Mouse (Mus musculus) lung, postnatal 0 days (tissue): ENCODE measurements at regions not wholly inside any gene's neighbourhood (a gene's known extent, or its start where the extent isn't known, plus 50 kb on each side); places are given as distances from the start of the nearest gene placed in this dataset.
A peak's percentile ranks its signal among the peaks of the same experiment; 100 is the strongest.

ENCODE experiments used
- ATAC-seq: fragments of 200-750 bp; cut with Nextera tagmentation; 2 replicates; pipeline ENCODE4 v1.8.0; 2017; ENCODE audit warnings: moderate library complexity
- DNase-seq: peaks from one replicate; pipeline ENCODE4 v3.0.0-alpha.2; 2016; ENCODE audit warnings: low spot score
- H3K27ac ChIP-seq: fragments of 300-500 bp; sonication (generic); 2 replicates; pipeline ENCODE4 v1.5.1; 2014; ENCODE audit warnings: antibody characterized with exemption, mild to moderate bottlenecking, low read length, mixed read lengths
- H3K27me3 ChIP-seq: fragments of 300-500 bp; sonication (generic); replicated peaks from 2 replicates; pipeline ENCODE4 v1.6.1; 2014; ENCODE audit warnings: low read length, mixed read lengths; ENCODE audit not compliant: insufficient read depth
- H3K36me3 ChIP-seq: fragments of 300-500 bp; sonication (generic); 2 replicates; pipeline ENCODE4 v1.6.1; 2014; ENCODE audit warnings: low read length, mixed read lengths; ENCODE audit not compliant: insufficient read depth
- H3K4me1 ChIP-seq: fragments of 300-500 bp; sonication (generic); 2 replicates; pipeline ENCODE4 v1.6.1; 2014; ENCODE audit warnings: antibody characterized with exemption, low read depth, low read length, mixed read lengths; ENCODE audit not compliant: insufficient read depth
- H3K4me2 ChIP-seq: fragments of 300-500 bp; sonication (generic); replicated peaks from 2 replicates; pipeline ENCODE4 v1.6.1; 2014; ENCODE audit warnings: low read depth, mild to moderate bottlenecking, low read length, moderate library complexity, mixed read lengths
- H3K4me3 ChIP-seq: fragments of 300-500 bp; sonication (generic); 2 replicates; pipeline ENCODE4 v1.5.1; 2014; ENCODE audit warnings: low read depth, low read length
- H3K9ac ChIP-seq: fragments of 300-500 bp; sonication (generic); replicated peaks from 2 replicates; pipeline ENCODE4 v1.6.1; 2014; ENCODE audit warnings: low read depth, mild to moderate bottlenecking
- H3K9me3 ChIP-seq: fragments of 300-500 bp; sonication (generic); 2 replicates; pipeline ENCODE4 v1.6.1; 2016; ENCODE audit warnings: low read length, mixed read lengths
- CTCF ChIP-seq: IDR thresholded peaks from 2 replicates; pipeline ENCODE4 v1.5.1; 2016; ENCODE audit warnings: antibody characterized with exemption, mild to moderate bottlenecking
- EP300 ChIP-seq: IDR thresholded peaks from 2 replicates; pipeline ENCODE4 v1.6.1; 2016; ENCODE audit warnings: antibody characterized with exemption, mild to moderate bottlenecking, control low read depth
- WGBS: fragments of 180-500 bp; shearing (Covaris S2); extraction: QIAGEN DNeasy Blood & Tissue Kit; methylation state at CpG from one replicate; pipeline ENCODE4 v1.1.7; 2014; 5-methylcytosine and 5-hydroxymethylcytosine counted together

DNA sequence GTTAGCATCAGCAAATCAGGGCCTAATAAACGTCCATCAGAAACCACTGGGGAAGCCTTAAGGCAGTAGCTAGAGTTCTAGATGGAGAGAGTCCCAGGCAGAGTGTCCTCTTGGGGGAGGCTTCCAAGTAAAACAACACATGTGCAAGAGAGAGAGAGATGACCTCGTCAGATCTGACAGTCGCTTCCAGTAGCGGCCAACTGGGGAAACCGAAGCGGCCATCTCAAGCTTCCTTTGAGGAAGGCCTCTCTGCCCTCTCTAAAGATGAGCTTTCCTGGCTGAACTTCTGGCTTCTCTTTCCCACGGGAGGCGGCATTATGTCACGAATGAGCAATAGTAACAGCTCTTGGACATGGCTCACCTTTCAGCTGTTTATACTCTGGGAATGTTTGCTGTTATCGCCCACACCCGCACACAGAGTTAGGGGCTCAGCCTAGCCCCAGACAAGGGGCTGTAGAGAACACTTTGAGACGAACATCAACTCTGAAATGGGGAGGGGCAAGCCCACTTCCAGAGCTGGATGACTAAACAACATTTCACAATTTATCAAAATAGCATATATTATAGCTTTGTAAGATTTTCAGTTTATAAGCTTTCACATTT is 100.7 kb upstream of the Hmgn3 start:
- WGBS = 52% methylated on average over 12 of the region's 12 CpGs
- Histone ChIP-seq H3K36me3 (no peaks in the 10 kb centered on the region), H3K4me1 (no peaks in the 10 kb centered on the region), H3K9me3 (no peaks in the 10 kb centered on the region), H3K27ac (no peak overlapping the region), H3K4me2 (no peak overlapping the region), H3K27me3 (no peaks in the 10 kb centered on the region), H3K4me3 (no peak overlapping the region), H3K9ac (no peak overlapping the region)
- DNase-seq (peak; percentile 9), ATAC-seq (no peak)
- TF ChIP-seq CTCF = no peak
- TF ChIP-seq EP300 = no peak

DNA sequence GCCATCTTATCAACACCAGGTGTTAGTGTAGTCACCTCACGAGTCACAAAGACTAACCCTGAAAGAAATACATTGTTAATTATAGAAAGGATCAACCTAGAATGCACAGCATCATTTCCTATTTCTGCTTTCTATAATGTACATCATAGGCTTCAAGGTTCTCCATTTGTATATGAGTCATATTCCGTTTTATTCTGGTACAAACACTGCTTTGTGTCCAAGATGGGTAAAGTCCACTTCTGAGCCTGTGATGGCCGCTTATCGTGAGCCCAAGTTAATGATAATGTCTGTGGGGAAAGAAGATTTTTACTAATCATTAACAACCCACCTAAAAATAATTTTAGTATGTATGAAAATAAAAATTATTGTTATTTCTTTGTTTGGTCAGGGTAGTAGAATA is 94.6 kb upstream of the Hmgn3 start:
- Histone ChIP-seq H3K27ac (no peak overlapping the region), H3K36me3 (no peaks in the 10 kb centered on the region), H3K4me1 (no peaks in the 10 kb centered on the region), H3K27me3 (no peaks in the 10 kb centered on the region), H3K4me2 (no peak overlapping the region), H3K9me3 (no peaks in the 10 kb centered on the region), H3K4me3 (no peak overlapping the region), H3K9ac (no peak overlapping the region)
- ATAC-seq (no peak), DNase-seq (no peak)
- no peak for TF ChIP-seq CTCF
- TF ChIP-seq EP300 = no peak
- 85% methylated on average over 4 of the region's 4 CpGs for WGBS

GRCm38 (mm10) chr9:83239097-83239496 is 92.6 kb upstream of the Hmgn3 start:
- H3K9ac ChIP-seq = no peak overlapping the region
- no peak for TF ChIP-seq EP300
- no peak for TF ChIP-seq CTCF
- 73% methylated on average over 10 of the region's 10 CpGs for WGBS
- H3K36me3 ChIP-seq = no peaks in the 10 kb centered on the region
- no peak overlapping the region for H3K27ac ChIP-seq
- H3K4me3 ChIP-seq = no peak overlapping the region
- no peaks in the 10 kb centered on the region for H3K27me3 ChIP-seq
- no peaks in the 10 kb centered on the region for H3K9me3 ChIP-seq
- ATAC-seq (no peak), DNase-seq (no peak)
- no peak overlapping the region for H3K4me2 ChIP-seq
- H3K4me1 ChIP-seq = no peaks in the 10 kb centered on the region

DNA sequence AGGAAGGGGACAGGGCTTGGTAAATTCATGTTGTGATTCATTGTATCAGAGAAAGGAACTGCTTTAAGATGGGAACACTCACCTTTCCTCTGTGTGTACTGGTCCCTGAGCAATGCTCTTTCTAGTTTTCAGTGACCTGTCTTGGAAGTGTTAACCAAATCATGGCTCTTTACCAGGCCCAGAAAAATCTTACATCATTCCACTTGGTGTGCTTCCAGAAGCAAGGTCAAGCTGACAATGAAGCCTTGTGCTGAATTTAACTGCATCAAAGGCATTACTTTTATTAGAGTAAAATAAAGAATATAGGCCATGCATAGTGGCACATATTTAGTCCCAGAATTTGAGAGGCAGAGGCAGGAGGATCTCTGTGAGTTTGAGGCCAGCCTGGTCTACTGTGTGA is 75.4 kb upstream of the Hmgn3 start:
- Histone ChIP-seq H3K27ac (no peak overlapping the region), H3K27me3 (no peaks in the 10 kb centered on the region), H3K4me1 (no peaks in the 10 kb centered on the region), H3K9ac (no peak overlapping the region), H3K36me3 (no peaks in the 10 kb centered on the region), H3K4me3 (no peak overlapping the region), H3K4me2 (no peak overlapping the region), H3K9me3 (no peaks in the 10 kb centered on the region)
- TF ChIP-seq CTCF = no peak
- TF ChIP-seq EP300 = no peak
- ATAC-seq (no peak), DNase-seq (no peak)

DNA sequence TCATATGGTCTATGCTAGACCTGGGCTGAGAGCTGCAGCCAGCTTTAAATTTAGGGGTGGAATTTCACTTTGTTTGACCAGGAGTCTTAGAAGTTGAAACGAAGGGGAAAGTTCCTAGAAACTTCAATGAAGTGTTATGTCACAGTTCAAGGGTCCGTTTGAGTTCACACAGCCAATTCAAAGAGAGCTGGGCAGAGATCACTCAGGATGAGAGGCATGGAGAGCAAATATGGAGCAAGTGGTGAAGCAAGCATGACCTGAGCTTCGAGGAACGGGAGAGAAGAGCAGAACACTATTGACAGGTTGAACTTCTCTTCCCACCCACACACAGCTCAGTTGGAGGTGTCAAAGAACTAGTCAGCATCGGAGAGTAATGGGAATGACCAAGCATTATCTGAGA is 56.1 kb upstream of the Hmgn3 start:
- Histone ChIP-seq H3K4me1 (no peaks in the 10 kb centered on the region), H3K9ac (no peak overlapping the region), H3K9me3 (no peaks in the 10 kb centered on the region), H3K4me3 (no peak overlapping the region), H3K36me3 (no peaks in the 10 kb centered on the region), H3K27me3 (no peaks in the 10 kb centered on the region), H3K4me2 (no peak overlapping the region), H3K27ac (no peak overlapping the region)
- ATAC-seq (peak; percentile 33; the same call in 1 of the 2 replicates), DNase-seq (peak; percentile 40)
- TF ChIP-seq EP300 (no peak), CTCF (no peak)
- 37% methylated on average over 5 of the region's 5 CpGs for WGBS

GRCm38 (mm10) chr9:83199771-83200170 is 53.3 kb upstream of the Hmgn3 start:
- Histone ChIP-seq H3K4me2 (no peak overlapping the region), H3K4me3 (no peak overlapping the region), H3K9ac (no peak overlapping the region), H3K27me3 (no peaks in the 10 kb centered on the region), H3K9me3 (no peaks in the 10 kb centered on the region), H3K27ac (no peak overlapping the region), H3K4me1 (no peaks in the 10 kb centered on the region), H3K36me3 (no peaks in the 10 kb centered on the region)
- 80% methylated on average over 3 of the region's 3 CpGs for WGBS
- TF ChIP-seq CTCF (no peak), EP300 (no peak)
- no peak for ATAC-seq
- no peak for DNase-seq

DNA sequence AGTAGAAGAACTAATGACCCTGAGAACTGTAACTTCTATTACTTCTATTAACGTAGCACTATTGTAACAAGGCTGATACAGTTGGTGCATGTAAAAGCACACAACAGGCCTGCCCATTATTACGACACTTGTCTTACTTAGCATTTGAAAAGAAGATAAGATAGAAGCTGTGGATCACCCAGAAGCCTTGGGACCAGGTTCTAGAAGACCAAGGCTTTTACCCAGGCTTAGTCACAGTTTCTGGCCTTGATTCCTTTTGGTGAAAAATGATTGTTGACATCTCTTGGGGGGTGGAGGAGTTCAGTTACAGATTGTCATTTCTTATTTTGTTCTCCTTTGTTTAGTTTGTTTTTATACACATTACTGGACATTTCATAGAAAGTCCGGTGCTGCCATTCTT is 52.7 kb upstream of the Hmgn3 start:
- no peak for ATAC-seq
- TF ChIP-seq EP300 (no peak), CTCF (no peak)
- Histone ChIP-seq H3K4me3 (no peak overlapping the region), H3K4me1 (no peaks in the 10 kb centered on the region), H3K27me3 (no peaks in the 10 kb centered on the region), H3K9ac (no peak overlapping the region), H3K9me3 (no peaks in the 10 kb centered on the region), H3K4me2 (no peak overlapping the region), H3K27ac (no peak overlapping the region), H3K36me3 (no peaks in the 10 kb centered on the region)
- WGBS = 80% methylated on average over 3 of the region's 3 CpGs
- DNase-seq = no peak
